Mouse (Mus musculus): ENCODE data around the gene Pigb.

DNA sequence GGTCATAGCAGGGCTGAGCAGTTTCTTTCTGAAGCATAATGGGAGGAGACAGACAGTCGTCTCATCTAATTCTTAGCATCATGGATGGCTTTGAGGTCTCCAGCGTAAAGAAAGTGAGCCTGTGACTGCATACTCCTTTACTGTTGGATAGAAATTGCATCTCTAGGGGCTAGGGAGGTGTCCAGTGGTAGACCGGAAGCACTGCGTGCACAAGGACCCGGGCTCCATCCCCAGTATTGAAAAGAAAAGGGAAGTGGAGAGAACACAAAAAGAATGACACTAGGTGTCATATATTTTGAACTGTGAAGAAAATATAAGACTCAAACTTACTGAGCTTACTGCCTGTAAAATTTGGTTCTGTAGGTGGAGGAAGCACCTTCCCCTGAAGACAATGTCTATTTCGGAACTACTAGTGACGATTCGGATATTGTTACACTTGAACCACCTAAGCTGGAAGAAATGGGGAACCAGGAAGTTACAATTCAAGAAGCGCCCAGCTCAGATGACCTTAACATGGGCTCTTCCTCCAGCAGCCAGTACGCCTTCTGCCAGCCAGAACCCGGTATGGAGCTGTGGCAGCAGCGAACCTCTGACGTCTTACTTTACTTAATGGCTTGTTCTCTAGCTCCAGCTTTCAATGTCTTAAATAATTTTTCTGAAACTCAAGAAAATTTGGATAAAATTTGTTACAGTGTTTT, 38.7 kb downstream of the Pigb start:
- TF ChIP-seq CTCF (IDR thresholded peaks at IDR 0.05; ENCODE audit: low read depth) = no peak
- TF ChIP-seq EP300 (IDR thresholded peaks at IDR 0.05; ENCODE audit: low read depth) = no peak

Measured in liver, postnatal 0 days (tissue).